Comparison of ENCODE assay signal across 11 mouse cellular contexts in genomic region chr12:70729961-70730360, GRCm38 (mm10).
A peak's percentile ranks its signal among the peaks of the same experiment; 100 is the strongest.
DNase-seq lines count a peak whose midpoint lies in the region; ATAC-seq and TF ChIP-seq lines count a peak whose summit lies in the region.
"Had no signal": no experiment of that assay in that cellular context is flagged by ENCODE, and none has a peak within 500 bp of the region (broad histone marks: within the 10 kb centered on the region; RNA-seq: fewer than 3 reads in every experiment).

No protein-coding gene starts in this region.

- peak; percentile 54 for DNase-seq in hindbrain, embryonic 10.5 days (ENCODE audit: low spot score)
- DNase-seq in lung, postnatal 0 days (ENCODE audit: low spot score): peak; percentile 15
- no peak for DNase-seq in lung, postnatal 14 days
- peak; percentile 41 for DNase-seq in embryonic facial prominence, embryonic 11.5 days (ENCODE audit: low spot score)
- no peak for DNase-seq in layer of hippocampus, adult 11-12 months (ENCODE audit: low spot score)
- DNase-seq in urinary bladder, postnatal 25 days (ENCODE audit: low spot score): no peak
- DNase-seq: gastrocnemius, postnatal 14 days; spleen, adult 18-20 months had no signal

- no peaks in the 10 kb centered on the region for H3K9me3 ChIP-seq in hindbrain, embryonic 10.5 days
- H3K9me3 ChIP-seq in hindbrain, embryonic 13.5 days: no peaks in the 10 kb centered on the region
- no peaks in the 10 kb centered on the region for H3K9me3 ChIP-seq in lung, postnatal 0 days (ENCODE audit: low read length)
- no peaks in the 10 kb centered on the region for H3K9me3 ChIP-seq in embryonic facial prominence, embryonic 11.5 days (replicated peaks; ENCODE audit: control insufficient read depth, low read length)
- no peaks in the 10 kb centered on the region for H3K9me3 ChIP-seq in stomach, embryonic 16.5 days (replicated peaks; ENCODE audit: control insufficient read depth, low read length)
- H3K9me3 ChIP-seq: forebrain, embryonic 12.5 days had no signal

- ATAC-seq in hindbrain, embryonic 13.5 days (ENCODE audit: low FRiP score): no peak
- 0 out of 2 replicates have a peak, but pooled peaks have one; percentile 12 for ATAC-seq in lung, postnatal 0 days
- ATAC-seq in embryonic facial prominence, embryonic 11.5 days (replicated peaks; ENCODE audit: insufficient number of reproducible peaks, low FRiP score, low TSS enrichment, low read depth): no peak
- ATAC-seq in stomach, embryonic 16.5 days (ENCODE audit: insufficient read depth, low FRiP score): 0 out of 2 replicates have a peak, but pooled peaks have one; percentile 21

- no peak overlapping the region for H3K4me3 ChIP-seq in hindbrain, embryonic 10.5 days
- H3K4me3 ChIP-seq in hindbrain, embryonic 13.5 days: no peak overlapping the region
- no peak overlapping the region for H3K4me3 ChIP-seq in lung, postnatal 0 days (ENCODE audit: low read depth, low read length)
- no peak overlapping the region for H3K4me3 ChIP-seq in embryonic facial prominence, embryonic 11.5 days (ENCODE audit: low read depth, low read length)
- no peak overlapping the region for H3K4me3 ChIP-seq in stomach, embryonic 16.5 days (replicated peaks; ENCODE audit: low read length)
- H3K4me3 ChIP-seq: forebrain, embryonic 12.5 days had no signal

- TF ChIP-seq CTCF in lung, postnatal 0 days (IDR thresholded peaks at IDR 0.05): no peak

- H3K4me2 ChIP-seq in hindbrain, embryonic 13.5 days: no peak overlapping the region
- no peak overlapping the region for H3K4me2 ChIP-seq in lung, postnatal 0 days (replicated peaks; ENCODE audit: low read depth, low read length)
- H3K4me2 ChIP-seq in embryonic facial prominence, embryonic 11.5 days (ENCODE audit: low read depth, low read length): no peak overlapping the region
- no peak overlapping the region for H3K4me2 ChIP-seq in stomach, embryonic 16.5 days (ENCODE audit: low read depth, low read length)
- H3K4me2 ChIP-seq: forebrain, embryonic 12.5 days had no signal

- WGBS in hindbrain, embryonic 10.5 days: 40% methylated on average over 6 of the region's 6 CpGs
- WGBS in hindbrain, embryonic 13.5 days: 47% methylated on average over 6 of the region's 6 CpGs
- 17% methylated on average over 6 of the region's 6 CpGs for WGBS in lung, postnatal 0 days
- WGBS in embryonic facial prominence, embryonic 11.5 days: 36% methylated on average over 6 of the region's 6 CpGs
- 34% methylated on average over 6 of the region's 6 CpGs for WGBS in stomach, embryonic 16.5 days

- no peak for TF ChIP-seq EP300 in lung, postnatal 0 days (IDR thresholded peaks at IDR 0.05)

- no peak overlapping the region for H3K9ac ChIP-seq in hindbrain, embryonic 13.5 days
- H3K9ac ChIP-seq in lung, postnatal 0 days (replicated peaks; ENCODE audit: low read depth): no peak overlapping the region
- H3K9ac ChIP-seq in embryonic facial prominence, embryonic 11.5 days (replicated peaks; ENCODE audit: low read length): no peak overlapping the region
- no peak overlapping the region for H3K9ac ChIP-seq in stomach, embryonic 16.5 days (ENCODE audit: low read length)
- H3K9ac ChIP-seq: forebrain, embryonic 12.5 days had no signal

- H3K36me3 ChIP-seq in hindbrain, embryonic 10.5 days: no peaks in the 10 kb centered on the region
- no peaks in the 10 kb centered on the region for H3K36me3 ChIP-seq in hindbrain, embryonic 13.5 days
- no peaks in the 10 kb centered on the region for H3K36me3 ChIP-seq in lung, postnatal 0 days (ENCODE audit: insufficient read depth, low read length)
- H3K36me3 ChIP-seq in embryonic facial prominence, embryonic 11.5 days (replicated peaks; ENCODE audit: control insufficient read depth, insufficient read depth, low read depth, low read length): no peaks in the 10 kb centered on the region
- H3K36me3 ChIP-seq in stomach, embryonic 16.5 days (ENCODE audit: control insufficient read depth, insufficient read depth, low read length): no peaks in the 10 kb centered on the region
- H3K36me3 ChIP-seq: forebrain, embryonic 12.5 days had no signal

- H3K27ac ChIP-seq in hindbrain, embryonic 10.5 days: no peak overlapping the region
- no peak overlapping the region for H3K27ac ChIP-seq in hindbrain, embryonic 13.5 days
- 0 out of 2 replicates have a peak overlapping the region, but pooled peaks have one; percentile 11 for H3K27ac ChIP-seq in lung, postnatal 0 days (ENCODE audit: low read length)
- H3K27ac ChIP-seq in embryonic facial prominence, embryonic 11.5 days (replicated peaks; ENCODE audit: low read depth, low read length): no peak overlapping the region
- no peak overlapping the region; the same call in 1 of the 2 replicates for H3K27ac ChIP-seq in stomach, embryonic 16.5 days (ENCODE audit: low read length)
- H3K27ac ChIP-seq: forebrain, embryonic 12.5 days had no signal

- H3K4me1 ChIP-seq in hindbrain, embryonic 10.5 days (replicated peaks): peaks cover 18% of the 10 kb centered on the region
- no peaks in the 10 kb centered on the region for H3K4me1 ChIP-seq in hindbrain, embryonic 13.5 days (replicated peaks)
- no peaks in the 10 kb centered on the region; the same call in 1 of the 2 replicates for H3K4me1 ChIP-seq in lung, postnatal 0 days (ENCODE audit: insufficient read depth, low read depth, low read length)
- no peaks in the 10 kb centered on the region for H3K4me1 ChIP-seq in embryonic facial prominence, embryonic 11.5 days (ENCODE audit: control insufficient read depth, insufficient read depth, low read length)
- H3K4me1 ChIP-seq in stomach, embryonic 16.5 days (ENCODE audit: control insufficient read depth, insufficient read depth, low read length): no peaks in the 10 kb centered on the region
- H3K4me1 ChIP-seq: forebrain, embryonic 12.5 days had no signal

- H3K27me3 ChIP-seq in hindbrain, embryonic 10.5 days (ENCODE audit: insufficient read depth, poor library complexity, severe bottlenecking): no peaks in the 10 kb centered on the region
- H3K27me3 ChIP-seq in hindbrain, embryonic 13.5 days: no peaks in the 10 kb centered on the region
- no peaks in the 10 kb centered on the region for H3K27me3 ChIP-seq in lung, postnatal 0 days (replicated peaks; ENCODE audit: insufficient read depth, low read length)
- no peaks in the 10 kb centered on the region for H3K27me3 ChIP-seq in embryonic facial prominence, embryonic 11.5 days (ENCODE audit: control insufficient read depth, insufficient read depth, low read length)
- no peaks in the 10 kb centered on the region for H3K27me3 ChIP-seq in stomach, embryonic 16.5 days (ENCODE audit: control insufficient read depth, insufficient read depth, low read length)
- H3K27me3 ChIP-seq: forebrain, embryonic 12.5 days had no signal

Comparison
In these comparisons a context has a peak if more than half of its experiments do, and no peak if none do; other contexts are left out.
1. DNase-seq: peak in hindbrain, embryonic 10.5 days (single experiment), lung, postnatal 0 days (single experiment) and embryonic facial prominence, embryonic 11.5 days (single experiment); none in lung, postnatal 14 days (single experiment), layer of hippocampus, adult 11-12 months (single experiment) and urinary bladder, postnatal 25 days (single experiment).
2. ATAC-seq: peak in lung, postnatal 0 days (single experiment) and stomach, embryonic 16.5 days (single experiment); none in hindbrain, embryonic 13.5 days (single experiment) and embryonic facial prominence, embryonic 11.5 days (single experiment).